Mouse (Mus musculus): Measurements from ENCODE around the gene Tfpi2. TPM values are rescaled to one million over a fixed set of nuclear protein-coding genes. Genes with fewer than 3 reads are reported as not detected.

Gene Tfpi2
- total RNA-seq, 1 experiment from 2014 or later = not detected

DNA sequence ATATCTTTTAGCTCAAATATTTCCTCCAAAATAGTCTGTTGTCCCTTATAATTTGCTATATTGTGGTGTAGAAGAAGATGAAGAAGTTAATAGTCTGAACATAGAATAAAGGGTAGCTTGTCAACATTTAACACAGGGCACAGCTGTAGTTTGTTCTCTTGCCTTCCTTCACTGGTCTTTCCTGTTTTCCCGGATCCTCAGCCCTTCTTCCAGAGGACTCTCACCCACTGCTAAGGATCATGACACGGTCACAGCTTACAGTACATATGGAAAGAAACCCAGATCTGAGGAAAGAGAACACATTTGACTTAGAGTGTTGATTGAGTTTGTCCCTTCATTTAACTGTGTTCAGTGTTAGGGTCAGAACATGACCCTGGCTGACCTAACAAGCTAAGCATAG is 53.7 kb downstream of the Tfpi2 start:
- no peak for ATAC-seq (replicated peaks; ENCODE audit: insufficient number of reproducible peaks, low FRiP score, low TSS enrichment, poor library complexity, severe bottlenecking)

- no peak for ATAC-seq (replicated peaks; ENCODE audit: insufficient number of reproducible peaks, low FRiP score, low TSS enrichment, poor library complexity, severe bottlenecking)
Observed at GRCm38 (mm10) chr6:3926140-3926539, 62.6 kb downstream of the Tfpi2 start.

- no peak for ATAC-seq (replicated peaks; ENCODE audit: insufficient number of reproducible peaks, low FRiP score, low TSS enrichment, poor library complexity, severe bottlenecking)
Observed at GRCm38 (mm10) chr6:3922870-3923269, 65.8 kb downstream of the Tfpi2 start.

DNA sequence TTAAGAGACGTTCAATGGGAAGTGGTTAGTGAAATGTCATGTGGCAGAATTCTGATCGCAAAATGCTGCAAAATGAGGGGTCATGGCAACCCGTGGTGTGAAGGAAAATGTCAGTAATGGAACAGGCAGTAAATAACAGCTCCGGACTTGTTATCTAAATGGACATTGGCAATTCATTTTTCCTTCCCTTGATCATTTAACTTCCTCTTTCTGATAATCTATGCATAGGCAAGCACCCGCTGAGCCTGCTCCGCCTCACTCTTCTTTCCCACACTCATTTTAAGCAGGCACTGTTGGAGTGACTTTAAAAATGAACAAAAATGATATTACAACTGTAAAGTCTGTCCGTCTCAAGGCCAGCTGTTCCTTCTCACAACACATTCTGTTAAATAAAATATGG is 72.7 kb downstream of the Tfpi2 start:
- ATAC-seq (replicated peaks; ENCODE audit: insufficient number of reproducible peaks, low FRiP score, low TSS enrichment, poor library complexity, severe bottlenecking) = no peak

Other genes starting within 250 kb of the Tfpi2 start
- gene Calcr, start 224.2 kb downstream of the Tfpi2 start, total RNA-seq (2017) = not detected in 3 replicates
- 0.32 to 1.8 TPM in 2 of 3 replicates, not detected in the other for gene Gngt1, start 4.9 kb upstream of the Tfpi2 start, total RNA-seq (2017)
- 2.9 to 80.3 TPM (median 5.3 TPM) in 3 replicates for gene Gng11, start 15.0 kb upstream of the Tfpi2 start, total RNA-seq (2017)
- 31.1 to 50.5 TPM (median 47.3 TPM) in 3 replicates for gene Bet1, start 98.1 kb upstream of the Tfpi2 start, total RNA-seq (2017)